Mouse (Mus musculus): ENCODE results near the gene Cspg5. TPM values are rescaled to one million over a fixed set of nuclear protein-coding genes. Genes with fewer than 3 reads are reported as not detected.

The Cspg5 gene
- polyA plus RNA-seq, 1 experiment from 2014 or later, result 2.0 TPM

DNA sequence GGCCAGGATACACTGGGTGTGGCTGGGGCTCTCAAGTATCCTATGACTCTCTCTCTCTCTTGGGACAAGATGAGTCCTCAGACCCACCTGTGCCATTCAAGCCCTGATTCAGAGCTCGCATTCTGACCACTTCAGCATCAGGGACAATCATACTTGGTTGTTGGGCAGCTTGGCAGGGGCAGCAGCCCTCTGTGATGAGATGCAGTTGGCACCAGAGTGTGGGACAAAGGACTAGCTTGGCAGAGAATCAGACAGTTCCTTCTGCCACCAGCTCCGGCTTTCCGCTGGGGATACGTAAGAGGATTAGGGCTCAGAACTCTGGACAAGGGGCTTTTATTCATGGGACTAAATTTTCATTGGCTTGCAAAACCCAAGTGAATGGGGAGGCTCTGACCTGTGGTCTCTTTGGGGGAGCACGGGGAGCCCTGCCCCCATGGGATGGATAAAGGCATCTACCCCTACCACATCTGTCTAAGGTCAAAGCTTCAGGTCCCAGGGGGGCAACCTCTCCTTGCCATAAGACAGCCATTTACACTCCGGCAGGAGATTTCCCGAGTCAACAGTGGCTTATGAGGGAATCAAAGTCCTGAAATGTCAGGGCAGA is 43.8 kb downstream of the Cspg5 start:
- Histone ChIP-seq H3K27ac (no peak overlapping the region), H3K4me2 (no peak overlapping the region), H3K9ac (no peak overlapping the region), H3K4me1 (replicated peaks) (no peaks in the 10 kb centered on the region), H3K27me3 (no peaks in the 10 kb centered on the region), H3K9me3 (replicated peaks) (no peaks in the 10 kb centered on the region), H3K4me3 (no peak overlapping the region), H3K36me3 (no peaks in the 10 kb centered on the region)
- WGBS, result 70% methylated on average over 7 of the region's 7 CpGs
- no peak for ATAC-seq (replicated peaks; ENCODE audit: insufficient number of reproducible peaks, insufficient read depth, low FRiP score, low read depth)

DNA sequence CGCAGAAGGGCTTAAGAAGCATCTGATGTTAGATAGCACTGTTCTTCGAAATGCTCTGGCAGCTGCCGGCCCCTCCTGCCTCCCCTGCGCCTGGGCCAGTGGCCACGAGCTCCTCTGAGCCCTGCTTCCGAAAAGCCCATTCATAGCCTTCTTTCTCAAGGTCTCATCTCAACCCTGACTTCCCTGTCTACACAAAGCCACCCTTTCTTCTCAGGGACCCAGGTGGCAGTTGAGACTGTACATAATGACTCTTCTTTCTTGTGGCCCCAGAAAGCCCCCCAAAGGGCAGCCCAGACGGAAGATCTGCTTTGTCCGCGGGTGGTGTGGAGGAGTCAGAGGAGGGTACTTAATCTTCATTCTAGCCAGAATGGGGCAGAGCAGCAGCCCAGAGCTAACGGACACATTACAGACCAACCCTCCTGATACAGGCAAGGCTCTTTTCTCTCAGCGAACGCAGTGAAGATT is 49.7 kb downstream of the Cspg5 start:
- Histone ChIP-seq H3K4me2 (no peak overlapping the region), H3K9ac (no peak overlapping the region), H3K9me3 (replicated peaks) (no peaks in the 10 kb centered on the region), H3K4me3 (no peak overlapping the region), H3K4me1 (replicated peaks) (no peaks in the 10 kb centered on the region), H3K27ac (no peak overlapping the region), H3K36me3 (no peaks in the 10 kb centered on the region), H3K27me3 (no peaks in the 10 kb centered on the region)
- ATAC-seq (replicated peaks; ENCODE audit: insufficient number of reproducible peaks, insufficient read depth, low FRiP score, low read depth), result no peak
- 56% methylated on average over 12 of the region's 12 CpGs for WGBS

DNA sequence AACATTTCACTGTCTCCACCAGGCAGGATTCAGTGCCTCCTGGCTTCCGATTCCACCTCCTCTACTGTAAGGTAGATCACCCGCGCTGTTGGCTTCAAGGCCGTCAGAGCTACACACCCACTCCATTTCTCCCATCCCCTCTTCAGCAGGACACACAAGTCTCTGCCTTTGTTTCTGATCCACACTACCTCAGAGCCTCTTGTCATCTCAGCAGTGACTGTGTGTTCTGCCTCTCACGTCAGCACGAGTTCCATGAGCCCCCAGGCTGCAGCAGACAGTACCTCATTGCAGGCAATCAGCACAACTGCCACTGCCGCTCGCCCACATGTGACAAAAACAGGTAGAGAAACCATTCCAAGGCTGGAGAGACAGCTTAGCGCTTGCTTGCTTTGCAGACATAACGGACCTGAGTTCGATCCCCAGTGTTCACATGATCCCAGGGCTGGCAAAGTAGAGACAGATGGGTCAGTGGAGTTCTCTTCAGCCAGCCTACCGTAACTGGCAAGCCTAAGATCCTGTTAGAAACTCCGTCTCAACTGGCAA is 50.4 kb downstream of the Cspg5 start:
- WGBS, result 81% methylated on average over 13 of the region's 13 CpGs
- Histone ChIP-seq H3K4me3 (no peak overlapping the region), H3K4me2 (no peak overlapping the region), H3K27ac (no peak overlapping the region), H3K27me3 (no peaks in the 10 kb centered on the region), H3K36me3 (no peaks in the 10 kb centered on the region), H3K9ac (no peak overlapping the region), H3K4me1 (replicated peaks) (no peaks in the 10 kb centered on the region), H3K9me3 (replicated peaks) (no peaks in the 10 kb centered on the region)
- ATAC-seq (replicated peaks; ENCODE audit: insufficient number of reproducible peaks, insufficient read depth, low FRiP score, low read depth), result no peak

DNA sequence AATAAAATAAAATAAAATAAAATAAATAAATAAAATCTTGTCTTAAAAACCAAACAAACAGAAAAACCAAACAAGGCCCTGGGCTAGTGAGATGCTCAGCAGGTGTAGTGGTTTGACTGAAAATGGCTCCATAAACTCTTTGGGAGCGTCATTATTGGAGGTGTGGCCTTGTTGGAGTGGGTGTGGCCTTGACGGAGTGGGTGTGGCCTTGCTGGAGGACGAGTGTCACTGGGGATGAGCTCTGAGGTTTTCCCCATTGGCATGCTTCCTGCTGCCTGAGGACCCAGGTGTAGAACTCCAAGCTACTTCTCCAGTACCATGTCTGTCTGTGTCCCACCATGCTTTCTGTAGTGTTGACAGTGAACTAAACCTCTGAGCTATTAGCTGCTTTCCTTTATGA is 51.2 kb downstream of the Cspg5 start:
- no peak for ATAC-seq (replicated peaks; ENCODE audit: insufficient number of reproducible peaks, insufficient read depth, low FRiP score, low read depth)
- H3K9ac ChIP-seq, result no peak overlapping the region
- H3K27me3 ChIP-seq, result no peaks in the 10 kb centered on the region
- H3K27ac ChIP-seq, result no peak overlapping the region
- H3K9me3 ChIP-seq (replicated peaks), result no peaks in the 10 kb centered on the region
- 35% methylated on average over 3 of the region's 3 CpGs for WGBS
- no peaks in the 10 kb centered on the region for H3K4me1 ChIP-seq (replicated peaks)
- no peak overlapping the region for H3K4me3 ChIP-seq
- H3K36me3 ChIP-seq, result no peaks in the 10 kb centered on the region
- no peak overlapping the region for H3K4me2 ChIP-seq

- no peak overlapping the region for H3K4me2 ChIP-seq
- no peak overlapping the region for H3K9ac ChIP-seq
- 6% methylated on average over 5 of the region's 5 CpGs for WGBS
- H3K9me3 ChIP-seq (replicated peaks), result 0 out of 2 replicates have a peak, but pooled peaks cover 4% of the 10 kb centered on the region
- ATAC-seq (replicated peaks; ENCODE audit: insufficient number of reproducible peaks, insufficient read depth, low FRiP score, low read depth), result no peak; the same call in 1 of the 2 replicates
- no peaks in the 10 kb centered on the region for H3K4me1 ChIP-seq (replicated peaks)
- no peaks in the 10 kb centered on the region for H3K27me3 ChIP-seq
- no peaks in the 10 kb centered on the region for H3K36me3 ChIP-seq
- H3K4me3 ChIP-seq, result no peak overlapping the region
- no peak overlapping the region for H3K27ac ChIP-seq
Observed at GRCm38 (mm10) chr9:110296867-110297627, 53.5 kb downstream of the Cspg5 start.

DNA sequence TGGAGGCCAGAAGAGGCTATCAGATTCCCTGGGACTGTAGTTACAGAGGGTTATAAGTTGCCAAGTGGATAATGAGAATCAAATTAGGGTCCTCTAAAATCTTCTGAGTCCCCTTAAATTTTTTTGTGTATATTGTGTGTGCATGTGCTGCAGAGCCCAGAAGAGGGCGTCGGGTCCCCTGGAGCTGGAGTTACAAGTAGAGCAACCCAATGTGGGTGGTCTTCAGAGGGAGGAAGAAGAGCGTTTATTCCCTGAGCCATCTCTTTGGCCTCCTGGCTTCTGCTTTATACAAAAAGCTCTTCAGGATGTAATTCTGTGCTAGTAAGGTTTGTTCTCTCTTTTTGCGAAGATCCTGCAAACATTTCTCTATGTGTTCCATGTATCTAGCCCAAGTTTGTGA is 60.9 kb downstream of the Cspg5 start:
- 5% methylated on average over 4 of the region's 4 CpGs for WGBS
- ATAC-seq (replicated peaks; ENCODE audit: insufficient number of reproducible peaks, insufficient read depth, low FRiP score, low read depth), result no peak

GRCm38 (mm10) chr9:110304969-110305651 is 61.5 kb downstream of the Cspg5 start, which contains the start of gene Elp6:
Gene Elp6 (plus strand): TSS chr9:110305173.
- peaks cover 3% of the 10 kb centered on the region; the same call in 1 of the 2 replicates for H3K36me3 ChIP-seq
- peak within 1 kb of the TSS; percentile 68 for H3K9ac ChIP-seq
- peak; percentile 97 for ATAC-seq (replicated peaks; ENCODE audit: insufficient number of reproducible peaks, insufficient read depth, low FRiP score, low read depth)
- peak within 1 kb of the TSS; percentile 88 for H3K4me2 ChIP-seq
- H3K4me1 ChIP-seq (replicated peaks), result peaks cover 7% of the 10 kb centered on the region
- peak within 1 kb of the TSS; percentile 89 for H3K27ac ChIP-seq
- peak within 1 kb of the TSS; percentile 69 for H3K4me3 ChIP-seq
- 0 out of 2 replicates have a peak, but pooled peaks cover 4% of the 10 kb centered on the region for H3K9me3 ChIP-seq (replicated peaks)
- under 1% methylated on average over 46 of the region's 46 CpGs for WGBS
- H3K27me3 ChIP-seq, result no peaks in the 10 kb centered on the region

More for the DNA sequence above, 60.9 kb downstream of the Cspg5 start:
- Histone ChIP-seq H3K4me2 (peak overlapping the region; percentile 88), H3K9me3 (replicated peaks) (0 out of 2 replicates have a peak, but pooled peaks cover 4% of the 10 kb centered on the region), H3K27ac (peak overlapping the region; percentile 89), H3K27me3 (no peaks in the 10 kb centered on the region), H3K36me3 (no peaks in the 10 kb centered on the region), H3K4me1 (replicated peaks) (peaks cover 7% of the 10 kb centered on the region), H3K9ac (peak overlapping the region; percentile 68), H3K4me3 (peak overlapping the region; percentile 69)

DNA sequence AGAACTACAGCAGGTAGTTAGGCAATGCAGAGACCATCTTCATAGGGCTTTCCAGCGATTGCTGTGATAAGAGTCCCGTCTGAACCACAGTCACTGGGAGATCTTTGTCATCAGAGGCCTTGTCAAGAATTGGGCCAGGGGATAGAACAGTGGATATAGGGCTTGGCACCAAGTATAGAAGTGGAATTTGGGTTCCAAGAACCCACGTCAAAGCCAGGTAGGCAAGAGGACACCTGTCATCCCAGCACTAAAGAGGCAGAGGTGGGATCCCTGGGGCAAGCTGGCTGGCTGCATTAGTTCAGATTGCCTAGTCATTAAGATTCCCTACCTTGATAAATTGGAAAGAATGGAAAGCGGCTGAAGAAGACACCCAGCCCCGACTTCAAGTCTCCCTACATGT is 62.8 kb downstream of the Cspg5 start:
- Histone ChIP-seq H3K27me3 (no peaks in the 10 kb centered on the region), H3K27ac (no peak overlapping the region), H3K4me3 (no peak overlapping the region), H3K9me3 (replicated peaks) (0 out of 2 replicates have a peak, but pooled peaks cover 4% of the 10 kb centered on the region), H3K9ac (no peak overlapping the region), H3K4me1 (replicated peaks) (peaks cover 7% of the 10 kb centered on the region), H3K36me3 (peaks cover 11% of the 10 kb centered on the region; the same call in 1 of the 2 replicates), H3K4me2 (no peak overlapping the region)
- no peak for ATAC-seq (replicated peaks; ENCODE audit: insufficient number of reproducible peaks, insufficient read depth, low FRiP score, low read depth)
- WGBS, result 80% methylated on average over 5 of the region's 5 CpGs

Small RNA genes within 50 kb of the gene (microRNA-seq; reads per million reads assigned to microRNA genes)
- gene Mir6236, result 77.5 reads per million, percentile 47 among the genes with 10 or more reads in this experiment

Other genes with a start within 250 kb of the Cspg5 start
- 56.6 and 70.7 TPM in 2 replicates for gene Smarcc1, start 126.1 kb upstream of the Cspg5 start, polyA plus RNA-seq (2015; fragmentation: Nextera tagmentation; extraction: Ambion mirVana)
- gene Dhx30, start 126.0 kb upstream of the Cspg5 start, polyA plus RNA-seq (2015; fragmentation: Nextera tagmentation; extraction: Ambion mirVana), result 83.5 and 92.4 TPM in 2 replicates
- gene Elp6, start 61.4 kb downstream of the Cspg5 start, polyA plus RNA-seq (2015; fragmentation: Nextera tagmentation; extraction: Ambion mirVana), result 11.7 and 14.3 TPM in 2 replicates
- 17.5 and 23.0 TPM in 2 replicates for gene Scap, start 89.5 kb downstream of the Cspg5 start, polyA plus RNA-seq (2015; fragmentation: Nextera tagmentation; extraction: Ambion mirVana)
- gene Ptpn23, start 164.4 kb downstream of the Cspg5 start, polyA plus RNA-seq (2015; fragmentation: Nextera tagmentation; extraction: Ambion mirVana), result 9.8 and 13.9 TPM in 2 replicates
- 4.1 and 5.4 TPM in 2 replicates for gene Ngp, start 176.0 kb downstream of the Cspg5 start, polyA plus RNA-seq (2015; fragmentation: Nextera tagmentation; extraction: Ambion mirVana)
- 7.3 and 9.0 TPM in 2 replicates for gene Klhl18, start 232.9 kb downstream of the Cspg5 start, polyA plus RNA-seq (2015; fragmentation: Nextera tagmentation; extraction: Ambion mirVana)
- 0.52 and 0.99 TPM in 2 replicates for gene Kif9, start 233.2 kb downstream of the Cspg5 start, polyA plus RNA-seq (2015; fragmentation: Nextera tagmentation; extraction: Ambion mirVana)